Mouse (Mus musculus): Measurements from ENCODE around the gene Rhbdf2. TPM values are rescaled to one million over a fixed set of nuclear protein-coding genes. Genes with fewer than 3 reads are reported as not detected.

Rhbdf2 gene
- polyA plus RNA-seq, 1 experiment from 2014 or later: 9.8 TPM

- peaks cover 29% of the 10 kb centered on the region; the same call in 1 of the 2 replicates for H3K4me1 ChIP-seq (ENCODE audit: insufficient read depth)
- no peak overlapping the region for H3K27ac ChIP-seq (ENCODE audit: low read depth)
- H3K27me3 ChIP-seq (ENCODE audit: insufficient read depth, low read length): peaks cover 15% of the 10 kb centered on the region
- 68% methylated on average over 15 of the region's 15 CpGs for WGBS
- no peak overlapping the region for H3K4me3 ChIP-seq (ENCODE audit: low read depth, low read length)
- H3K4me2 ChIP-seq: no peak overlapping the region
- DNase-seq (no peak), ATAC-seq (ENCODE audit: insufficient read depth) (no peak)
- no peak overlapping the region for H3K9ac ChIP-seq
- H3K36me3 ChIP-seq (ENCODE audit: insufficient read depth): no peaks in the 10 kb centered on the region
- no peak for TF ChIP-seq CTCF (IDR thresholded peaks at IDR 0.05; ENCODE audit: low read depth)
- no peaks in the 10 kb centered on the region for H3K9me3 ChIP-seq (ENCODE audit: low read depth, low read length)
These were observed 32.3 kb upstream of the Rhbdf2 start for GRCm38 (mm10) chr11:116659027-116659621.

- peak; percentile 62 for DNase-seq
- H3K4me1 ChIP-seq (ENCODE audit: insufficient read depth): peaks cover 31% of the 10 kb centered on the region; the same call in 1 of the 2 replicates
- H3K27ac ChIP-seq (ENCODE audit: low read depth): peak overlapping the region; percentile 82
- H3K27me3 ChIP-seq (ENCODE audit: insufficient read depth, low read length): peaks cover 22% of the 10 kb centered on the region
- H3K36me3 ChIP-seq (ENCODE audit: insufficient read depth): no peaks in the 10 kb centered on the region
- WGBS: 51% methylated on average over 10 of the region's 10 CpGs
- no peak overlapping the region for H3K4me3 ChIP-seq (ENCODE audit: low read depth, low read length)
- no peak for TF ChIP-seq CTCF (IDR thresholded peaks at IDR 0.05; ENCODE audit: low read depth)
- H3K9me3 ChIP-seq (ENCODE audit: low read depth, low read length): no peaks in the 10 kb centered on the region
- ATAC-seq (ENCODE audit: insufficient read depth): peak; percentile 47
- no peak overlapping the region for H3K9ac ChIP-seq
- H3K4me2 ChIP-seq: peak overlapping the region; percentile 50
These were observed 31.4 kb upstream of the Rhbdf2 start for GRCm38 (mm10) chr11:116658238-116658637.

- Histone ChIP-seq H3K4me1 (ENCODE audit: insufficient read depth) (peaks cover 30% of the 10 kb centered on the region; the same call in 1 of the 2 replicates), H3K36me3 (ENCODE audit: insufficient read depth) (no peaks in the 10 kb centered on the region), H3K27ac (ENCODE audit: low read depth) (peak overlapping the region; percentile 82), H3K4me2 (peak overlapping the region; percentile 50), H3K9ac (peak overlapping the region; percentile 27; the same call in 1 of the 2 replicates), H3K27me3 (ENCODE audit: insufficient read depth, low read length) (peaks cover 29% of the 10 kb centered on the region), H3K4me3 (ENCODE audit: low read depth, low read length) (peak overlapping the region; percentile 11), H3K9me3 (ENCODE audit: low read depth, low read length) (no peaks in the 10 kb centered on the region)
- WGBS: 14% methylated on average over 22 of the region's 22 CpGs
- peak; percentile 98 for DNase-seq
- peak; percentile 50 for TF ChIP-seq CTCF (IDR thresholded peaks at IDR 0.05; ENCODE audit: low read depth)
- peak; percentile 94 for ATAC-seq (ENCODE audit: insufficient read depth)
These were observed 30.7 kb upstream of the Rhbdf2 start for GRCm38 (mm10) chr11:116657311-116658223.

- no peak for DNase-seq
- no peaks in the 10 kb centered on the region for H3K9me3 ChIP-seq (ENCODE audit: low read depth, low read length)
- H3K27me3 ChIP-seq (ENCODE audit: insufficient read depth, low read length): peaks cover 33% of the 10 kb centered on the region
- H3K4me1 ChIP-seq (ENCODE audit: insufficient read depth): peaks cover 21% of the 10 kb centered on the region; the same call in 1 of the 2 replicates
- WGBS: 65% methylated on average over 16 of the region's 16 CpGs
- H3K4me3 ChIP-seq (ENCODE audit: low read depth, low read length): no peak overlapping the region
- no peak overlapping the region for H3K9ac ChIP-seq
- ATAC-seq (ENCODE audit: insufficient read depth): no peak
- H3K36me3 ChIP-seq (ENCODE audit: insufficient read depth): no peaks in the 10 kb centered on the region
- H3K4me2 ChIP-seq: peak overlapping the region; percentile 50; the same call in 1 of the 2 replicates
- 0 out of 2 replicates have a peak overlapping the region, but pooled peaks have one; percentile 82 for H3K27ac ChIP-seq (ENCODE audit: low read depth)
- TF ChIP-seq CTCF (IDR thresholded peaks at IDR 0.05; ENCODE audit: low read depth): 0 out of 2 replicates have a peak, but pooled peaks have one; percentile 12
These were observed 29.8 kb upstream of the Rhbdf2 start for GRCm38 (mm10) chr11:116656348-116657191.

GRCm38 (mm10) chr11:116654255-116654821 is 27.5 kb upstream of the Rhbdf2 start, which contains the start of gene Cygb:
Gene Cygb (minus strand): TSS chr11:116654313.
- Histone ChIP-seq H3K4me3 (ENCODE audit: low read depth, low read length) (peak within 1 kb of the TSS; percentile 50), H3K27me3 (ENCODE audit: insufficient read depth, low read length) (peaks cover 35% of the 10 kb centered on the region), H3K9me3 (ENCODE audit: low read depth, low read length) (no peaks in the 10 kb centered on the region), H3K36me3 (ENCODE audit: insufficient read depth) (no peaks in the 10 kb centered on the region), H3K4me1 (ENCODE audit: insufficient read depth) (peaks cover 16% of the 10 kb centered on the region; the same call in 1 of the 2 replicates), H3K27ac (ENCODE audit: low read depth) (no peak within 1 kb of the TSS), H3K9ac (peak within 1 kb of the TSS; percentile 50), H3K4me2 (peak within 1 kb of the TSS; percentile 96)
- no peak for TF ChIP-seq CTCF (IDR thresholded peaks at IDR 0.05; ENCODE audit: low read depth)
- WGBS: 5% methylated on average over 27 of the region's 28 CpGs
- DNase-seq (peak; percentile 26), ATAC-seq (ENCODE audit: insufficient read depth) (no peak)

- peak overlapping the region; percentile 96 for H3K4me2 ChIP-seq
- no peaks in the 10 kb centered on the region for H3K9me3 ChIP-seq (ENCODE audit: low read depth, low read length)
- H3K27me3 ChIP-seq (ENCODE audit: insufficient read depth, low read length): peaks cover 35% of the 10 kb centered on the region
- no peaks in the 10 kb centered on the region for H3K36me3 ChIP-seq (ENCODE audit: insufficient read depth)
- no peak for TF ChIP-seq CTCF (IDR thresholded peaks at IDR 0.05; ENCODE audit: low read depth)
- 0% methylated on average over 46 of the region's 47 CpGs for WGBS
- peak overlapping the region; percentile 50 for H3K4me3 ChIP-seq (ENCODE audit: low read depth, low read length)
- DNase-seq (peak; percentile 61), ATAC-seq (ENCODE audit: insufficient read depth) (no peak)
- peaks cover 16% of the 10 kb centered on the region; the same call in 1 of the 2 replicates for H3K4me1 ChIP-seq (ENCODE audit: insufficient read depth)
- peak overlapping the region; percentile 50 for H3K9ac ChIP-seq
- H3K27ac ChIP-seq (ENCODE audit: low read depth): no peak overlapping the region
These were observed 26.9 kb upstream of the Rhbdf2 start for GRCm38 (mm10) chr11:116653709-116654221.

Data from lung, embryonic 14.5 days (tissue).